Mouse (Mus musculus): ENCODE data around the gene Celf2. TPM values are rescaled to one million over a fixed set of nuclear protein-coding genes. Genes with fewer than 3 reads are reported as not detected.

Celf2 gene
- polyA plus RNA-seq, 1 experiment from 2014 or later: 59.8 TPM

- Histone ChIP-seq H3K27me3 (ENCODE audit: control insufficient read depth, insufficient read depth, low read length) (no peaks in the 10 kb centered on the region), H3K4me2 (replicated peaks; ENCODE audit: low read depth, low read length) (no peak overlapping the region), H3K36me3 (ENCODE audit: control insufficient read depth, insufficient read depth, low read length) (no peaks in the 10 kb centered on the region), H3K9me3 (ENCODE audit: control insufficient read depth, low read depth, low read length) (no peaks in the 10 kb centered on the region), H3K27ac (ENCODE audit: low read length) (no peak overlapping the region), H3K9ac (replicated peaks; ENCODE audit: low read depth, low read length) (no peak overlapping the region), H3K4me1 (ENCODE audit: control insufficient read depth, insufficient read depth, low read length) (no peaks in the 10 kb centered on the region; the same call in 1 of the 2 replicates), H3K4me3 (ENCODE audit: low read depth, low read length) (no peak overlapping the region)
- 75% methylated on average over 12 of the region's 12 CpGs for WGBS
- ATAC-seq (ENCODE audit: insufficient number of reproducible peaks, insufficient read depth, low FRiP score, low read depth): no peak
Observed at GRCm38 (mm10) chr2:6933130-6933529, 576.2 kb downstream of the Celf2 start.

GRCm38 (mm10) chr2:6927693-6928360, 581.5 kb downstream of the Celf2 start:
- H3K4me2 ChIP-seq (replicated peaks; ENCODE audit: low read depth, low read length): no peak overlapping the region
- H3K9ac ChIP-seq (replicated peaks; ENCODE audit: low read depth, low read length): no peak overlapping the region
- no peak overlapping the region; the same call in 1 of the 2 replicates for H3K27ac ChIP-seq (ENCODE audit: low read length)
- H3K4me3 ChIP-seq (ENCODE audit: low read depth, low read length): no peak overlapping the region
- ATAC-seq (ENCODE audit: insufficient number of reproducible peaks, insufficient read depth, low FRiP score, low read depth): no peak
- H3K27me3 ChIP-seq (ENCODE audit: control insufficient read depth, insufficient read depth, low read length): no peaks in the 10 kb centered on the region
- H3K9me3 ChIP-seq (ENCODE audit: control insufficient read depth, low read depth, low read length): no peaks in the 10 kb centered on the region
- H3K4me1 ChIP-seq (ENCODE audit: control insufficient read depth, insufficient read depth, low read length): no peaks in the 10 kb centered on the region; the same call in 1 of the 2 replicates
- no peaks in the 10 kb centered on the region for H3K36me3 ChIP-seq (ENCODE audit: control insufficient read depth, insufficient read depth, low read length)
- WGBS: 45% methylated on average over 4 of the region's 4 CpGs

GRCm38 (mm10) chr2:6925505-6925904, 583.9 kb downstream of the Celf2 start:
- Histone ChIP-seq H3K4me1 (ENCODE audit: control insufficient read depth, insufficient read depth, low read length) (no peaks in the 10 kb centered on the region; the same call in 1 of the 2 replicates), H3K9me3 (ENCODE audit: control insufficient read depth, low read depth, low read length) (no peaks in the 10 kb centered on the region), H3K36me3 (ENCODE audit: control insufficient read depth, insufficient read depth, low read length) (no peaks in the 10 kb centered on the region), H3K27ac (ENCODE audit: low read length) (no peak overlapping the region), H3K4me2 (replicated peaks; ENCODE audit: low read depth, low read length) (no peak overlapping the region), H3K27me3 (ENCODE audit: control insufficient read depth, insufficient read depth, low read length) (no peaks in the 10 kb centered on the region), H3K4me3 (ENCODE audit: low read depth, low read length) (no peak overlapping the region), H3K9ac (replicated peaks; ENCODE audit: low read depth, low read length) (no peak overlapping the region)
- WGBS: 87% methylated on average over 5 of the region's 5 CpGs
- no peak for ATAC-seq (ENCODE audit: insufficient number of reproducible peaks, insufficient read depth, low FRiP score, low read depth)

GRCm38 (mm10) chr2:6923738-6924474, 585.5 kb downstream of the Celf2 start:
- WGBS: 55% methylated on average over 15 of the region's 15 CpGs
- Histone ChIP-seq H3K36me3 (ENCODE audit: control insufficient read depth, insufficient read depth, low read length) (no peaks in the 10 kb centered on the region), H3K9ac (replicated peaks; ENCODE audit: low read depth, low read length) (no peak overlapping the region), H3K27ac (ENCODE audit: low read length) (no peak overlapping the region; the same call in 1 of the 2 replicates), H3K4me2 (replicated peaks; ENCODE audit: low read depth, low read length) (no peak overlapping the region), H3K27me3 (ENCODE audit: control insufficient read depth, insufficient read depth, low read length) (no peaks in the 10 kb centered on the region), H3K4me3 (ENCODE audit: low read depth, low read length) (no peak overlapping the region), H3K9me3 (ENCODE audit: control insufficient read depth, low read depth, low read length) (no peaks in the 10 kb centered on the region), H3K4me1 (ENCODE audit: control insufficient read depth, insufficient read depth, low read length) (no peaks in the 10 kb centered on the region; the same call in 1 of the 2 replicates)
- no peak for ATAC-seq (ENCODE audit: insufficient number of reproducible peaks, insufficient read depth, low FRiP score, low read depth)

GRCm38 (mm10) chr2:6915386-6915785, 594.0 kb downstream of the Celf2 start:
- Histone ChIP-seq H3K9me3 (ENCODE audit: control insufficient read depth, low read depth, low read length) (no peaks in the 10 kb centered on the region), H3K27me3 (ENCODE audit: control insufficient read depth, insufficient read depth, low read length) (no peaks in the 10 kb centered on the region), H3K4me1 (ENCODE audit: control insufficient read depth, insufficient read depth, low read length) (no peaks in the 10 kb centered on the region), H3K9ac (replicated peaks; ENCODE audit: low read depth, low read length) (no peak overlapping the region), H3K36me3 (ENCODE audit: control insufficient read depth, insufficient read depth, low read length) (no peaks in the 10 kb centered on the region), H3K4me2 (replicated peaks; ENCODE audit: low read depth, low read length) (no peak overlapping the region), H3K4me3 (ENCODE audit: low read depth, low read length) (no peak overlapping the region), H3K27ac (ENCODE audit: low read length) (no peak overlapping the region)
- 88% methylated on average over 4 of the region's 4 CpGs for WGBS
- no peak for ATAC-seq (ENCODE audit: insufficient number of reproducible peaks, insufficient read depth, low FRiP score, low read depth)

GRCm38 (mm10) chr2:6913315-6913714, 596.0 kb downstream of the Celf2 start:
- no peak for ATAC-seq (ENCODE audit: insufficient number of reproducible peaks, insufficient read depth, low FRiP score, low read depth)
- H3K36me3 ChIP-seq (ENCODE audit: control insufficient read depth, insufficient read depth, low read length): no peaks in the 10 kb centered on the region
- no peak overlapping the region for H3K9ac ChIP-seq (replicated peaks; ENCODE audit: low read depth, low read length)
- H3K27me3 ChIP-seq (ENCODE audit: control insufficient read depth, insufficient read depth, low read length): no peaks in the 10 kb centered on the region
- H3K4me2 ChIP-seq (replicated peaks; ENCODE audit: low read depth, low read length): no peak overlapping the region
- H3K27ac ChIP-seq (ENCODE audit: low read length): no peak overlapping the region
- H3K4me3 ChIP-seq (ENCODE audit: low read depth, low read length): no peak overlapping the region
- 84% methylated on average over 10 of the region's 10 CpGs for WGBS
- no peaks in the 10 kb centered on the region for H3K9me3 ChIP-seq (ENCODE audit: control insufficient read depth, low read depth, low read length)
- H3K4me1 ChIP-seq (ENCODE audit: control insufficient read depth, insufficient read depth, low read length): no peaks in the 10 kb centered on the region

- no peak for ATAC-seq (ENCODE audit: insufficient number of reproducible peaks, insufficient read depth, low FRiP score, low read depth)
- Histone ChIP-seq H3K9me3 (ENCODE audit: control insufficient read depth, low read depth, low read length) (no peaks in the 10 kb centered on the region), H3K9ac (replicated peaks; ENCODE audit: low read depth, low read length) (no peak overlapping the region), H3K27ac (ENCODE audit: low read length) (no peak overlapping the region), H3K4me1 (ENCODE audit: control insufficient read depth, insufficient read depth, low read length) (no peaks in the 10 kb centered on the region), H3K4me3 (ENCODE audit: low read depth, low read length) (no peak overlapping the region), H3K27me3 (ENCODE audit: control insufficient read depth, insufficient read depth, low read length) (no peaks in the 10 kb centered on the region), H3K4me2 (replicated peaks; ENCODE audit: low read depth, low read length) (no peak overlapping the region), H3K36me3 (ENCODE audit: control insufficient read depth, insufficient read depth, low read length) (no peaks in the 10 kb centered on the region)
- WGBS: 49% methylated on average over 7 of the region's 7 CpGs
Observed at GRCm38 (mm10) chr2:6911932-6912331, 597.4 kb downstream of the Celf2 start.

DNA sequence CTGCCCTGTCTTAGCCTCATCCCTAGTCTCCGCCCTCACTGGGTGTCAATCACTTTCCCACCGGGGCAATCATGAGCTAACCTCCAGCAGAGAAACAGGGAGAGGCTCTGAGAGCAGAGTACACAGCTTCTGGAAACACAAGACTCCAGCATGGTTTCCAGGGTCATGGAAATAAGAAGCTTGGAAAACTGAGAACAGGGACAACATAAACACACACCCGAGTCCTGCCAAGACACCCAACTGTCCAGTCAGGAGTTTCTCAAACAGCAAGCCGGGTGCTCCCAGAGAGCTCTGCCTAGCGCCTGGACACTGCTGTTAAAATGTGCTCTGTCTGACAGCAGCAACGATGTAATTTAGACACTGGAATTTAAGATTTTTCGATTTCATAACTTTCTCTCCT, 599.4 kb downstream of the Celf2 start:
- 61% methylated on average over 7 of the region's 7 CpGs for WGBS
- Histone ChIP-seq H3K27ac (ENCODE audit: low read length) (no peak overlapping the region), H3K36me3 (ENCODE audit: control insufficient read depth, insufficient read depth, low read length) (no peaks in the 10 kb centered on the region), H3K9me3 (ENCODE audit: control insufficient read depth, low read depth, low read length) (no peaks in the 10 kb centered on the region), H3K4me1 (ENCODE audit: control insufficient read depth, insufficient read depth, low read length) (no peaks in the 10 kb centered on the region), H3K4me3 (ENCODE audit: low read depth, low read length) (no peak overlapping the region), H3K9ac (replicated peaks; ENCODE audit: low read depth, low read length) (no peak overlapping the region), H3K4me2 (replicated peaks; ENCODE audit: low read depth, low read length) (no peak overlapping the region), H3K27me3 (ENCODE audit: control insufficient read depth, insufficient read depth, low read length) (no peaks in the 10 kb centered on the region)
- no peak for ATAC-seq (ENCODE audit: insufficient number of reproducible peaks, insufficient read depth, low FRiP score, low read depth)
